Mouse (Mus musculus): ENCODE results near the gene Gsk3a.

GRCm38 (mm10) chr7:25190806-25191205 lies 46.8 kb downstream of the Gsk3a start:
- TF ChIP-seq CTCF (IDR thresholded peaks at IDR 0.05; ENCODE audit: borderline replicate concordance, control insufficient read depth, extremely low read depth, insufficient read depth, low read length, poor library complexity) = no peak
- no peak for TF ChIP-seq POLR2A (IDR thresholded peaks at IDR 0.05; ENCODE audit: control insufficient read depth, extremely low read depth, insufficient read depth, low read length, poor library complexity)

Measured in thymus, adult 2 months (tissue).